Mouse (Mus musculus) adrenal gland, postnatal 14 days (tissue): ENCODE results near the gene Pgm1. TPM values are rescaled to one million over a fixed set of nuclear protein-coding genes. Genes with fewer than 3 reads are reported as not detected.
A peak's percentile ranks its signal among the peaks of the same experiment; 100 is the strongest.

ENCODE experiments used
- DNase-seq: peaks from one replicate; pipeline ENCODE4 v3.0.0; 2021; ENCODE audit warnings: mixed read lengths
- total RNA-seq: library from RNA; stranded (reverse); gene quantifications from 2 replicates; pipeline ENCODE4 v1.2.3, GENCODE M21; 2021

Pgm1 gene
- total RNA-seq, 1 experiment from 2014 or later, result 125 TPM

- DNase-seq, result no peak
Measured at GRCm38 (mm10) chr4:99957186-99957585, 28.0 kb downstream of the Pgm1 start.

GRCm38 (mm10) chr4:99958084-99958815 is 29.0 kb downstream of the Pgm1 start:
- no peak for DNase-seq

GRCm38 (mm10) chr4:99959308-99959707 is 30.1 kb downstream of the Pgm1 start:
- DNase-seq, result no peak

GRCm38 (mm10) chr4:99966555-99966954 is 37.3 kb downstream of the Pgm1 start:
- DNase-seq, result no peak

GRCm38 (mm10) chr4:99969328-99969727 is 40.1 kb downstream of the Pgm1 start:
- DNase-seq, result no peak

GRCm38 (mm10) chr4:99970097-99970496 is 40.9 kb downstream of the Pgm1 start:
- no peak for DNase-seq

GRCm38 (mm10) chr4:99972886-99973285 is 43.7 kb downstream of the Pgm1 start:
- no peak for DNase-seq

GRCm38 (mm10) chr4:99973931-99974330 is 44.7 kb downstream of the Pgm1 start:
- peak; percentile 33 for DNase-seq

- DNase-seq, result no peak
Measured at GRCm38 (mm10) chr4:99974375-99974774, 45.2 kb downstream of the Pgm1 start.

- DNase-seq, result no peak
Measured at GRCm38 (mm10) chr4:99979326-99979725, 50.1 kb downstream of the Pgm1 start.

- DNase-seq, result no peak
Measured at GRCm38 (mm10) chr4:99981216-99981615, 52.0 kb downstream of the Pgm1 start.

GRCm38 (mm10) chr4:99983652-99984368 is 54.6 kb downstream of the Pgm1 start:
- DNase-seq, result no peak

GRCm38 (mm10) chr4:99984369-99984752 is 55.1 kb downstream of the Pgm1 start:
- no peak for DNase-seq

GRCm38 (mm10) chr4:99985086-99985485 is 55.9 kb downstream of the Pgm1 start:
- DNase-seq, result no peak

- DNase-seq, result no peak
Measured at GRCm38 (mm10) chr4:99985631-99986030, 56.4 kb downstream of the Pgm1 start.

GRCm38 (mm10) chr4:99986609-99987008 is 57.4 kb downstream of the Pgm1 start:
- no peak for DNase-seq

GRCm38 (mm10) chr4:99988771-99989170 is 59.6 kb downstream of the Pgm1 start:
- no peak for DNase-seq

- DNase-seq, result no peak
Measured at GRCm38 (mm10) chr4:100000971-100001370, 71.8 kb downstream of the Pgm1 start.

GRCm38 (mm10) chr4:100001806-100002205 is 72.6 kb downstream of the Pgm1 start:
- no peak for DNase-seq

GRCm38 (mm10) chr4:100007721-100008120 is 78.5 kb downstream of the Pgm1 start:
- DNase-seq, result no peak

- peak; percentile 84 for DNase-seq
Measured at GRCm38 (mm10) chr4:100008371-100009090, 79.3 kb downstream of the Pgm1 start.

- no peak for DNase-seq
Measured at GRCm38 (mm10) chr4:100009211-100009678, 80.0 kb downstream of the Pgm1 start.

GRCm38 (mm10) chr4:100010916-100011315 is 81.7 kb downstream of the Pgm1 start:
- DNase-seq, result peak; percentile 19
